Mouse (Mus musculus): ENCODE measurements at regions not wholly inside any gene's neighbourhood (a gene's known extent, or its start where the extent isn't known, plus 50 kb on each side); places are given as distances from the start of the nearest gene placed in this dataset.

DNA sequence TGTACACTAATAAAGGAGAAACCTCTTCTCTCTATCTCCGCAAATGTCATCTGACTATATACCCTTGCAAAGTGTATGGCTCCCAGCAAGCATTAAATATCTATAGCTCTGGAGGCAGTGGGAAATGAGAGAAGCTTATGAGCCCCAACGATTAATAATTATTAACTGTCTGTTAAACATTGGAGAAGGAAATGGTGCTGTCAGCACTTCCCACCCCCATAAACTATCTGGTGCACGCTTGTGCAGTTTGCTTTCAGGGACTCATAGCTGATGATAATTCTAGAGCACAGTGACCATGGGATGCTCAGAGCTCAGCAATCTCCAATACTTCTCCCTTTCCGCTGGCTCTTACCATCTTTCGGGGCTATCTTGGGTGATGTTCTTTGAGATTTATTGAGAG lies 541.2 kb downstream of the Grxcr1 start:
- no peak for DNase-seq

GRCm38 (mm10) chr5:68575827-68576226 lies 544.2 kb downstream of the Grxcr1 start:
- no peak for DNase-seq

DNA sequence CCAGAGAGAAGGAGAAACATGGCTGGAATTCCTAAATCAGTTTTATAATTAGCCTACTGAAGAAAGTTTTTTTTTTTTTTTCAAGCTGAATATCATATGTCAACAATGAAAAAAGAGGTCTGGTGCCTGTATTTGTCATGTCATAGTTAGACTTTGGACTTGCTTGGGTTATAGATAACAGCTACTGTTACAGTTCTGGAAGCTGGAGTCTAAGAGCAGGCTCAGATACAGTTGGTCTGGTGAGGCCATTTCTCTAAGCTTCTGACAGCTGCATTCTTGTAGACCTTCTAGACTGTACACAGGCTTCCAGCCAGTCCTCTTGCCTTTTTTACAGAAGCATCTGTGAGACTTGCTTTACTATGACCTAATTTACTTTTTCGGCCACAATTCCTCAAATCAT lies 546.9 kb downstream of the Grxcr1 start:
- DNase-seq: no peak

DNA sequence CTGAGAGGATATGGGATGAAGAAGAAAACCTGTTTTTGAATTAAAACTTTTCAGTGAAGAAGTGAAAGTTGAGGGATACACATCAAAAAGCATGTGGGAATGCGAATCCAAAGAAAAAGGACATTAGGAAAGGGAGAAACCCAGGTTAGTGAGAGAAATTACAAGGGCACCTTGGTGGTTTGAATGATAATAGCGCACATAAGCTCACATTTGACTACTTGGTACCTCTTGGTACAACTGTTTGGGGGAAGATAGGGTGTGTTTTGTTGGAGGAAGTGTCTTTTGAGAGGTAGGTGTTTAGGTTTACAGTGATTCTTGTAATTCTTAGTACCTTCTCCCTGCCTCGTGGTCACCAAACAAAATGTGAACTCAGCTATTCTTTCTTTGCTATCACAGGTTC lies 560.8 kb downstream of the Grxcr1 start:
- no peak for DNase-seq

GRCm38 (mm10) chr5:68618451-68618850 lies 586.8 kb downstream of the Grxcr1 start:
- no peak for DNase-seq

DNA sequence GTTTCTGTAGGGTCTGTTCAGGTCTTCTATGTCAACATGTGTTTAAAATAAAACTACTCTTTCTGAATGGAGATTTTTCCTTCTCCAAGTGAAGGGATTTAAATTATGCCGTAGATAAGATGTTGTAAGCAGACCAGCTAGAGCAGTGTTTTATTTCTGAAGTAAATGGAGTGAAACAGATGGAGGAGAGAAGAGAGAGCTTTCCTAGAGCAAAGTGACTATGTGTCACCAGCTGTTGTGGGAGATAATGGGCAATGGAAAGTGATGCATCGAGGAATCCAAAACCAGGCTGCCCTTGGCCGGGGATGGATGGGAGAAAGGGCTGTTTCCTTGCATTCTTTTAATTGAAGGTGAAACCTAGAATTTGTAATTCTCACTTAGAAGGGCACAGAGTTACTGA lies 603.8 kb downstream of the Grxcr1 start:
- no peak for DNase-seq

DNA sequence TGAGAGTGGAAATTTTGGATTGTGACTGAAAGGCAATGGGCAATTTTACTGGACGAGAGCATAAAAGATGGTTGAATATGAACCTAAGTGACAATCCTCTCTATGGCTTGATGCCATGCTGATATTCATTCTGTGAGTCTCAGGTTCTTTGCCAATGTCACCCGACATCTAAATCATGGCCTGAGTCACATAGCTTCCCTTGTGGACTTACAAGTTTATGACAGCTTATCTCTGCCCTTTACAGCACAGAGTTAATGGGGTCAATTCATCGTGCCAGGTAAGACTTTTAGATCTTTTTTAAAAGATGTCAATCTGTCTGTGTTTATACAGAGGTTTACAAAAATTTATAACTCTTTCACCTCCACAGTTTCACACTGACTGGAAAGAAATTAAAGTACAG lies 641.2 kb downstream of the Grxcr1 start:
- DNase-seq: no peak

DNA sequence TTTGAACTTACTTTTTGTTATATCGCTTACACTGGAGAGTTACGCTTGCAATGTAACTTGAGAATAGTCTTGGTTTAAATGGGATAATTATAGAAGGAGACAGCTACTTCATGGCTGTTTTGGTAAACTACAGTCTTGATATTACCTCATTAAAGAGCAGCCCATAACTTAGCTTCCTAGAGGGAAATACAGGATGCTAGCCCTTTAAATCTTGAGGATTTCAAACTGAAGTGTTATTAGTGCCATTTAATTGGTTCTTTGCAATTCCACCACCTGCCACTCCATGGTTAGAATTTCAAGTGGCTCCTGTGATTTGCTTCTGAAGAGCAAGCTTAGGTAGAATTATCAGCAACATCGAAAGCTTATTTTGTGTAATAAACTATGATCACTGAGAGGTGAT lies 640.1 kb downstream of the Kctd8 start:
- no peak for DNase-seq

GRCm38 (mm10) chr5:68705411-68706080 lies 635.9 kb downstream of the Kctd8 start:
- DNase-seq: peak; percentile 3

DNA sequence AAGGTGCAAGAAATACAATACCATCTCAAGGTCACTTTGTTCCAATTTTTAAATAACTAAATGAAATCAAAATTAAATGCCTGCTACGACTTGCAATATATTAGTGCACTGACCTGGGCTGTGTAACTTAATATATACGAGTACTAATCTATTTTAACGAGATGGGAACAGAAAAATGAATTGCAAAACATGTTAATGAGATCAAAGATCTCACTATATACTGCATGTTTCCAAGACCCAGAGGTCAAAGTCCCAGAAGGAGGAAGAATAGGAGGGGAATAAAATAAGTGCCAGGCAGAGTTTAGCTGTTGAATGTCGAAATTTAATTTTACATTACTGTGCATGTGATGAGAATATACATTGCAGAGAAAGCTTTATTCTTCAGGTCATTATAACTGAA lies 614.7 kb downstream of the Kctd8 start:
- no peak for DNase-seq

DNA sequence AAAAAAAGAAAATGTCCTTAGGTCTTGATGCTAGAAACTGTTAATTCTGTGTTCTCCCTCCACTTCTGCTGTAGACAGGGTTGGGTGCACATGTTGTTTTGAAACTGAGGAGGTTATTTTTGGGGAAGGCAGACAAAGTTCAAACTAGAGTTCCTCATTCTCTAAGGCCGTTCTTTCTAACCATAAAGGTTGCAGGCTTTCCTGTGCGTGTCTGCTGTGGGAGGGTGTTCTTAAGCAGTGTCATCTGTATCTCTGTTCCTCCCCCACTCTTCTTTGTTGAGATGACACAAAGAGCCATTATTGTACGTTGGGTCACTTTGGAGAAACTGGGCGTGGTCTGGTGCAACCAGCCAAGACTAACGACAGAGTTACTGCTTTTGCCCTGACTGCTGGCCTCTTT lies 606.3 kb downstream of the Kctd8 start:
- DNase-seq: no peak

- no peak for DNase-seq
Observed at GRCm38 (mm10) chr5:68750499-68750898, 591.0 kb downstream of the Kctd8 start.

GRCm38 (mm10) chr5:68753025-68753424 lies 588.5 kb downstream of the Kctd8 start:
- DNase-seq: no peak
